Mouse (Mus musculus) heart, embryonic 11.5 days (tissue): ENCODE data around the gene Sla2. TPM values are rescaled to one million over a fixed set of nuclear protein-coding genes. Genes with fewer than 3 reads are reported as not detected.
A peak's percentile ranks its signal among the peaks of the same experiment; 100 is the strongest.

Experiments
- ATAC-seq: fragments of 200-750 bp; cut with Nextera tagmentation; replicated peaks from 2 replicates; pipeline ENCODE4 v1.8.0; 2017; ENCODE audit warnings: moderate library complexity; ENCODE audit not compliant: insufficient number of reproducible peaks, low FRiP score, low TSS enrichment
- H3K27ac ChIP-seq: fragments of 300-500 bp; sonication (generic); 2 replicates; pipeline ENCODE4 v1.5.1; 2014; ENCODE audit warnings: mild to moderate bottlenecking, low read depth, low read length
- H3K27me3 ChIP-seq: fragments of 300-500 bp; sonication (generic); 2 replicates; pipeline ENCODE4 v1.6.1; 2014; ENCODE audit warnings: mild to moderate bottlenecking, low read length, mixed read lengths; ENCODE audit not compliant: control insufficient read depth, insufficient read depth
- H3K36me3 ChIP-seq: fragments of 300-500 bp; sonication (generic); 2 replicates; pipeline ENCODE4 v1.6.1; 2014; ENCODE audit warnings: mild to moderate bottlenecking, low read length, moderate library complexity, mixed read lengths; ENCODE audit not compliant: control insufficient read depth, insufficient read depth
- H3K4me1 ChIP-seq: fragments of 300-500 bp; sonication (generic); 2 replicates; pipeline ENCODE4 v1.6.1; 2014; ENCODE audit warnings: low read length; ENCODE audit not compliant: control insufficient read depth, insufficient read depth
- H3K4me2 ChIP-seq: fragments of 300-500 bp; sonication (generic); 2 replicates; pipeline ENCODE4 v1.6.1; 2014; ENCODE audit warnings: mild to moderate bottlenecking, moderate library complexity
- H3K4me3 ChIP-seq: fragments of 300-500 bp; sonication (generic); 2 replicates; pipeline ENCODE4 v1.5.1; 2014; ENCODE audit warnings: low read depth, low read length
- H3K9ac ChIP-seq: fragments of 300-500 bp; sonication (generic); 2 replicates; pipeline ENCODE4 v1.6.1; 2014; ENCODE audit warnings: mild to moderate bottlenecking, low read depth, low read length, moderate library complexity
- H3K9me3 ChIP-seq: fragments of 300-500 bp; sonication (generic); replicated peaks from 2 replicates; pipeline ENCODE4 v1.6.1; 2016; ENCODE audit warnings: low read length; ENCODE audit not compliant: control insufficient read depth
- WGBS: fragments of 180-500 bp; shearing (Covaris S2); extraction: QIAGEN DNeasy Blood & Tissue Kit; methylation state at CpG from one replicate; pipeline ENCODE4 v1.1.7; 2014; ENCODE audit not compliant: insufficient replicate concordance; 5-methylcytosine and 5-hydroxymethylcytosine counted together
- polyA plus RNA-seq: library from polyadenylated mRNA; unstranded; fragments of >200 nt; fragmentation: Nextera tagmentation; extraction: Ambion mirVana; gene quantifications from 2 replicates; pipeline ENCODE4 v1.2.1, GENCODE M21; 2014

Gene Sla2
- polyA plus RNA-seq, 1 experiment from 2014 or later: 1.1 TPM

- H3K9me3 ChIP-seq: no peaks in the 10 kb centered on the region
- H3K27ac ChIP-seq: no peak overlapping the region
- H3K36me3 ChIP-seq: peaks cover 8% of the 10 kb centered on the region; the same call in 1 of the 2 replicates
- H3K4me3 ChIP-seq: no peak overlapping the region
- no peaks in the 10 kb centered on the region for H3K27me3 ChIP-seq
- H3K9ac ChIP-seq: no peak overlapping the region
- no peak for ATAC-seq
- WGBS: 75% methylated on average over 10 of the region's 10 CpGs
- no peak overlapping the region; the same call in 1 of the 2 replicates for H3K4me2 ChIP-seq
- peaks cover 38% of the 10 kb centered on the region for H3K4me1 ChIP-seq
These were observed 43.7 kb downstream of the Sla2 start for GRCm38 (mm10) chr2:156843331-156843730.

- peak overlapping the region; percentile 94; the same call in 1 of the 2 replicates for H3K27ac ChIP-seq
- H3K4me2 ChIP-seq: peak overlapping the region; percentile 83
- WGBS: 11% methylated on average over 11 of the region's 11 CpGs
- peak overlapping the region; percentile 96 for H3K9ac ChIP-seq
- H3K4me3 ChIP-seq: peak overlapping the region; percentile 94
- H3K4me1 ChIP-seq: peaks cover 38% of the 10 kb centered on the region
- H3K36me3 ChIP-seq: peaks cover 8% of the 10 kb centered on the region; the same call in 1 of the 2 replicates
- H3K9me3 ChIP-seq: no peaks in the 10 kb centered on the region
- ATAC-seq: no peak
- H3K27me3 ChIP-seq: no peaks in the 10 kb centered on the region
These were observed 44.3 kb downstream of the Sla2 start for GRCm38 (mm10) chr2:156842711-156843110.

GRCm38 (mm10) chr2:156841841-156842706, 44.9 kb downstream of the Sla2 start:
- peak overlapping the region; percentile 96 for H3K9ac ChIP-seq
- peaks cover 38% of the 10 kb centered on the region for H3K4me1 ChIP-seq
- peaks cover 4% of the 10 kb centered on the region; the same call in 1 of the 2 replicates for H3K36me3 ChIP-seq
- H3K4me2 ChIP-seq: peak overlapping the region; percentile 83
- H3K4me3 ChIP-seq: peak overlapping the region; percentile 94
- 0 out of 2 replicates have a peak, but pooled peaks have one; percentile 5 for ATAC-seq
- no peaks in the 10 kb centered on the region for H3K9me3 ChIP-seq
- no peaks in the 10 kb centered on the region for H3K27me3 ChIP-seq
- peak overlapping the region; percentile 94 for H3K27ac ChIP-seq
- WGBS: 2% methylated on average over 20 of the region's 20 CpGs

- WGBS: under 1% methylated on average over 41 of the region's 42 CpGs
- Histone ChIP-seq H3K4me2 (peak overlapping the region; percentile 83), H3K27me3 (no peaks in the 10 kb centered on the region), H3K36me3 (peaks cover 8% of the 10 kb centered on the region; the same call in 1 of the 2 replicates), H3K9me3 (no peaks in the 10 kb centered on the region), H3K27ac (peak overlapping the region; percentile 94), H3K4me1 (peaks cover 38% of the 10 kb centered on the region), H3K4me3 (peak overlapping the region; percentile 94), H3K9ac (peak overlapping the region; percentile 96)
- ATAC-seq: 0 out of 2 replicates have a peak, but pooled peaks have one; percentile 3
These were observed 45.8 kb downstream of the Sla2 start for GRCm38 (mm10) chr2:156841028-156841840.

- ATAC-seq: peak; percentile 11; the same call in 1 of the 2 replicates
These were observed 46.5 kb downstream of the Sla2 start for GRCm38 (mm10) chr2:156840301-156841027.

GRCm38 (mm10) chr2:156839319-156840191, 47.4 kb downstream of the Sla2 start, which contains the start of gene Tgif2:
Tgif2 (plus strand) TSS chr2:156840007.
- H3K27ac ChIP-seq: peak within 1 kb of the TSS; percentile 94
- H3K4me1 ChIP-seq: peaks cover 30% of the 10 kb centered on the region
- WGBS: under 1% methylated on average over 61 of the region's 61 CpGs
- peak within 1 kb of the TSS; percentile 94 for H3K4me3 ChIP-seq
- H3K4me2 ChIP-seq: peak within 1 kb of the TSS; percentile 83
- ATAC-seq: peak; percentile 85
- peaks cover 15% of the 10 kb centered on the region for H3K36me3 ChIP-seq
- H3K9me3 ChIP-seq: no peaks in the 10 kb centered on the region
- H3K27me3 ChIP-seq: no peaks in the 10 kb centered on the region
- H3K9ac ChIP-seq: peak within 1 kb of the TSS; percentile 96

More at GRCm38 (mm10) chr2:156840301-156841027, 46.5 kb downstream of the Sla2 start:
- H3K27me3 ChIP-seq: no peaks in the 10 kb centered on the region
- WGBS: under 1% methylated on average over 47 of the region's 79 CpGs
- peak overlapping the region; percentile 94 for H3K27ac ChIP-seq
- H3K9me3 ChIP-seq: no peaks in the 10 kb centered on the region
- peak overlapping the region; percentile 83 for H3K4me2 ChIP-seq
- peaks cover 38% of the 10 kb centered on the region for H3K4me1 ChIP-seq
- H3K4me3 ChIP-seq: peak overlapping the region; percentile 94
- H3K9ac ChIP-seq: peak overlapping the region; percentile 96
- peaks cover 10% of the 10 kb centered on the region; the same call in 1 of the 2 replicates for H3K36me3 ChIP-seq

GRCm38 (mm10) chr2:156838839-156839238, 48.2 kb downstream of the Sla2 start:
- H3K27me3 ChIP-seq: no peaks in the 10 kb centered on the region
- H3K9ac ChIP-seq: peak overlapping the region; percentile 85
- 59% methylated on average over 6 of the region's 6 CpGs for WGBS
- H3K27ac ChIP-seq: peak overlapping the region; percentile 82
- peaks cover 22% of the 10 kb centered on the region for H3K36me3 ChIP-seq
- ATAC-seq: no peak
- no peaks in the 10 kb centered on the region for H3K9me3 ChIP-seq
- H3K4me3 ChIP-seq: peak overlapping the region; percentile 94
- H3K4me2 ChIP-seq: peak overlapping the region; percentile 83
- H3K4me1 ChIP-seq: peaks cover 25% of the 10 kb centered on the region
